Mouse (Mus musculus): ENCODE results near the gene Rcc1l. TPM values are rescaled to one million over a fixed set of nuclear protein-coding genes. Genes with fewer than 3 reads are reported as not detected.

The Rcc1l gene
- polyA plus RNA-seq, 1 experiment: 16.1 TPM

GRCm38 (mm10) chr5:134214021-134214806, 37.6 kb upstream of the Rcc1l start:
- TF ChIP-seq CTCF (IDR thresholded peaks at IDR 0.05; ENCODE audit: low read depth, low read length) (no peak), EP300 (IDR thresholded peaks at IDR 0.05; ENCODE audit: insufficient read depth, low read depth, low read length) (no peak), POLR2A (IDR thresholded peaks at IDR 0.05; ENCODE audit: insufficient read depth, low read length) (no peak)
- H3K4me1 ChIP-seq (ENCODE audit: control insufficient read depth, insufficient read depth, low read length): no peaks in the 10 kb centered on the region
- H3K9me3 ChIP-seq (replicated peaks; ENCODE audit: control insufficient read depth, insufficient read depth, low read length, poor library complexity, severe bottlenecking): no peaks in the 10 kb centered on the region
- no peak overlapping the region for H3K9ac ChIP-seq (ENCODE audit: low read depth, poor library complexity, severe bottlenecking)
- H3K27me3 ChIP-seq (ENCODE audit: control insufficient read depth, insufficient read depth, low read length, poor library complexity, severe bottlenecking): no peaks in the 10 kb centered on the region
- no peak overlapping the region for H3K27ac ChIP-seq (ENCODE audit: insufficient read depth, low read length)
- H3K36me3 ChIP-seq (ENCODE audit: control insufficient read depth, insufficient read depth, low read length, poor library complexity, severe bottlenecking): no peaks in the 10 kb centered on the region
- H3K4me3 ChIP-seq (ENCODE audit: low read depth, low read length): no peak overlapping the region

- no peak overlapping the region for H3K9ac ChIP-seq (ENCODE audit: low read depth, poor library complexity, severe bottlenecking)
- H3K27me3 ChIP-seq (ENCODE audit: control insufficient read depth, insufficient read depth, low read length, poor library complexity, severe bottlenecking): no peaks in the 10 kb centered on the region
- TF ChIP-seq POLR2A (IDR thresholded peaks at IDR 0.05; ENCODE audit: insufficient read depth, low read length): no peak
- TF ChIP-seq EP300 (IDR thresholded peaks at IDR 0.05; ENCODE audit: insufficient read depth, low read depth, low read length): no peak
- no peak for TF ChIP-seq CTCF (IDR thresholded peaks at IDR 0.05; ENCODE audit: low read depth, low read length)
- H3K36me3 ChIP-seq (ENCODE audit: control insufficient read depth, insufficient read depth, low read length, poor library complexity, severe bottlenecking): no peaks in the 10 kb centered on the region
- H3K27ac ChIP-seq (ENCODE audit: insufficient read depth, low read length): no peak overlapping the region
- H3K9me3 ChIP-seq (replicated peaks; ENCODE audit: control insufficient read depth, insufficient read depth, low read length, poor library complexity, severe bottlenecking): no peaks in the 10 kb centered on the region
- H3K4me1 ChIP-seq (ENCODE audit: control insufficient read depth, insufficient read depth, low read length): no peaks in the 10 kb centered on the region
- H3K4me3 ChIP-seq (ENCODE audit: low read depth, low read length): no peak overlapping the region
Observed at GRCm38 (mm10) chr5:134209931-134210554, 33.5 kb upstream of the Rcc1l start.

DNA sequence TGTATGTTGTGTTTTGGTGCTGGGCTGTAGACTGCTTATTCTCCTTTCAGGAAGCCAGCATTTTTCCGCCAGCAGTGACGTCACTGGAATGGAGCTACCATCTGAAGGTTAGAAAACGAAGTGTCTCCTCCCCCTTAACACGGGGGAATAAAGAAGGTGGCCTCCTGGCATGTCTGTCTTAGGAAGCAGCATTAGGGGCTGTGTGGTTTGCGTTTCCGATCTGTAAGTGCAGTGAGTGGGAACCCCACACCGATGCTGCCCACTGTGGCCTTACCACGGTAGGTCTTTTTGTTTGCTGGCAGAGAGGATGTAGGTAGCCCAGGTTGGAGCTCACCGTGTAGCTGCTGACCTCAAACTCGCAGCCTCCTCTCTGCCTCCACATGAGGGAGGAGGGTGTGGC, 30.1 kb upstream of the Rcc1l start:
- no peak overlapping the region for H3K9ac ChIP-seq (ENCODE audit: low read depth, poor library complexity, severe bottlenecking)
- no peaks in the 10 kb centered on the region for H3K36me3 ChIP-seq (ENCODE audit: control insufficient read depth, insufficient read depth, low read length, poor library complexity, severe bottlenecking)
- no peaks in the 10 kb centered on the region for H3K9me3 ChIP-seq (replicated peaks; ENCODE audit: control insufficient read depth, insufficient read depth, low read length, poor library complexity, severe bottlenecking)
- no peak overlapping the region for H3K27ac ChIP-seq (ENCODE audit: insufficient read depth, low read length)
- TF ChIP-seq POLR2A (IDR thresholded peaks at IDR 0.05; ENCODE audit: insufficient read depth, low read length) (no peak), CTCF (IDR thresholded peaks at IDR 0.05; ENCODE audit: low read depth, low read length) (no peak), EP300 (IDR thresholded peaks at IDR 0.05; ENCODE audit: insufficient read depth, low read depth, low read length) (no peak)
- no peaks in the 10 kb centered on the region for H3K27me3 ChIP-seq (ENCODE audit: control insufficient read depth, insufficient read depth, low read length, poor library complexity, severe bottlenecking)
- no peaks in the 10 kb centered on the region for H3K4me1 ChIP-seq (ENCODE audit: control insufficient read depth, insufficient read depth, low read length)
- H3K4me3 ChIP-seq (ENCODE audit: low read depth, low read length): no peak overlapping the region

DNA sequence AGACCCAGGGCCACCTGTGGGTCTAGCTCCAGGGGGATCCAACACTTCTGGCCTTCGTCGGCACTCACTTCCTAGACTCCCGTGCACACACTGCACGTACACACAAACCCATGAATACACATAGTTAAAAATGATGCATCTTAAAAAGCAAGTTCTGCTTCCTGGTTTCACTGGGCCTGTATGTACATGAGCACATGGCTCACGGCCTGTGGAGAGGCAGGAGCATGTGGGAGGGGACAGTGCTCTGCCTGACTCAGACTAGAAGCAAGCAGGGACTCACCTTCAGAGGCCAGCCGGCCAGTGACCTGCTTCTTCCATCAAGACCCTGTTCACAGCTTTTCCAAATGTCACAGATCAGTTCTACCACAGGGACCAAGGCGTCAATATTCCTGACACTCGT, 17.1 kb upstream of the Rcc1l start:
- H3K36me3 ChIP-seq (ENCODE audit: control insufficient read depth, insufficient read depth, low read length, poor library complexity, severe bottlenecking): no peaks in the 10 kb centered on the region
- TF ChIP-seq CTCF (IDR thresholded peaks at IDR 0.05; ENCODE audit: low read depth, low read length) (no peak), POLR2A (IDR thresholded peaks at IDR 0.05; ENCODE audit: insufficient read depth, low read length) (no peak), EP300 (IDR thresholded peaks at IDR 0.05; ENCODE audit: insufficient read depth, low read depth, low read length) (no peak)
- no peaks in the 10 kb centered on the region for H3K27me3 ChIP-seq (ENCODE audit: control insufficient read depth, insufficient read depth, low read length, poor library complexity, severe bottlenecking)
- H3K9me3 ChIP-seq (replicated peaks; ENCODE audit: control insufficient read depth, insufficient read depth, low read length, poor library complexity, severe bottlenecking): no peaks in the 10 kb centered on the region
- H3K9ac ChIP-seq (ENCODE audit: low read depth, poor library complexity, severe bottlenecking): no peak overlapping the region
- no peak overlapping the region for H3K27ac ChIP-seq (ENCODE audit: insufficient read depth, low read length)
- H3K4me1 ChIP-seq (ENCODE audit: control insufficient read depth, insufficient read depth, low read length): no peaks in the 10 kb centered on the region
- H3K4me3 ChIP-seq (ENCODE audit: low read depth, low read length): no peak overlapping the region

GRCm38 (mm10) chr5:134188571-134188970, 12.0 kb upstream of the Rcc1l start:
- Histone ChIP-seq H3K36me3 (ENCODE audit: control insufficient read depth, insufficient read depth, low read length, poor library complexity, severe bottlenecking) (no peaks in the 10 kb centered on the region), H3K4me1 (ENCODE audit: control insufficient read depth, insufficient read depth, low read length) (no peaks in the 10 kb centered on the region), H3K9ac (ENCODE audit: low read depth, poor library complexity, severe bottlenecking) (no peak overlapping the region), H3K27ac (ENCODE audit: insufficient read depth, low read length) (no peak overlapping the region), H3K9me3 (replicated peaks; ENCODE audit: control insufficient read depth, insufficient read depth, low read length, poor library complexity, severe bottlenecking) (no peaks in the 10 kb centered on the region), H3K4me3 (ENCODE audit: low read depth, low read length) (no peak overlapping the region), H3K27me3 (ENCODE audit: control insufficient read depth, insufficient read depth, low read length, poor library complexity, severe bottlenecking) (no peaks in the 10 kb centered on the region)
- TF ChIP-seq POLR2A (IDR thresholded peaks at IDR 0.05; ENCODE audit: insufficient read depth, low read length) (no peak), EP300 (IDR thresholded peaks at IDR 0.05; ENCODE audit: insufficient read depth, low read depth, low read length) (no peak), CTCF (IDR thresholded peaks at IDR 0.05; ENCODE audit: low read depth, low read length) (no peak)

Data from ES-Bruce4 (cell line).